Mouse (Mus musculus) bone marrow, adult 2 months (tissue): ENCODE results near the gene Dynll2. TPM values are rescaled to one million over a fixed set of nuclear protein-coding genes. Genes with fewer than 3 reads are reported as not detected.

Source experiments
- H3K27ac ChIP-seq: fragments of 200-500 bp; 2 replicates; pipeline ENCODE4 v1.5.1; 2012; ENCODE audit warnings: low read depth, mild to moderate bottlenecking, control low read depth, inconsistent platforms, low read length; ENCODE audit not compliant: control insufficient read depth, poor library complexity, insufficient read depth
- H3K4me1 ChIP-seq: fragments of 200-500 bp; 2 replicates; pipeline ENCODE4 v1.6.1; 2011; ENCODE audit warnings: low read length; ENCODE audit not compliant: control insufficient read depth, insufficient read depth
- H3K4me3 ChIP-seq: fragments of 200-500 bp; replicated peaks from 2 replicates; pipeline ENCODE3; 2011; ENCODE audit warnings: mild to moderate bottlenecking, low read depth, low read length, control low read depth; ENCODE audit not compliant: control insufficient read depth
- CTCF ChIP-seq: fragments of 200-500 bp; IDR thresholded peaks from 2 replicates; pipeline ENCODE4 v1.5.1; 2011; ENCODE audit warnings: low read length, control low read depth; ENCODE audit not compliant: control insufficient read depth, insufficient read depth
- POLR2A ChIP-seq: fragments of 200-500 bp; IDR thresholded peaks from 2 replicates; pipeline ENCODE4 v1.6.1; 2011; ENCODE audit warnings: low read depth, mild to moderate bottlenecking, control low read depth, low read length, borderline replicate concordance; ENCODE audit not compliant: control insufficient read depth
- WGBS: fragments of 180-500 bp; shearing (Covaris S2); methylation state at CpG from one replicate; pipeline ENCODE4 v1.1.7; 2018; 5-methylcytosine and 5-hydroxymethylcytosine counted together
- polyA plus RNA-seq: library from polyadenylated mRNA; stranded (reverse); fragments of >200 nt; gene quantifications from 2 replicates; pipeline ENCODE4 v1.2.4, GENCODE M21; 2011; ENCODE audit warnings: low replicate concordance; ENCODE audit not compliant: missing spikeins, insufficient read depth, insufficient read length

Gene Dynll2
- polyA plus RNA-seq, 1 experiment, result 63.0 TPM

GRCm38 (mm10) chr11:88023933-88024332 is 36.6 kb upstream of the Dynll2 start:
- no peak for TF ChIP-seq CTCF
- no peak for TF ChIP-seq POLR2A
- no peaks in the 10 kb centered on the region for H3K4me1 ChIP-seq
- WGBS, result 76% methylated on average over 2 of the region's 2 CpGs
- H3K4me3 ChIP-seq, result no peak overlapping the region
- no peak overlapping the region for H3K27ac ChIP-seq

- H3K4me3 ChIP-seq, result no peak overlapping the region
- 84% methylated on average over 6 of the region's 6 CpGs for WGBS
- H3K4me1 ChIP-seq, result peaks cover 1% of the 10 kb centered on the region; the same call in 1 of the 2 replicates
- no peak for TF ChIP-seq POLR2A
- TF ChIP-seq CTCF, result no peak
- no peak overlapping the region for H3K27ac ChIP-seq
These were observed 28.5 kb upstream of the Dynll2 start for GRCm38 (mm10) chr11:88015795-88016194.

GRCm38 (mm10) chr11:88015161-88015560 is 27.8 kb upstream of the Dynll2 start:
- Histone ChIP-seq H3K27ac (no peak overlapping the region), H3K4me1 (peaks cover 1% of the 10 kb centered on the region; the same call in 1 of the 2 replicates), H3K4me3 (no peak overlapping the region)
- WGBS, result 80% methylated on average over 11 of the region's 11 CpGs
- TF ChIP-seq POLR2A (no peak), CTCF (no peak)

GRCm38 (mm10) chr11:88013632-88014031 is 26.3 kb upstream of the Dynll2 start:
- TF ChIP-seq CTCF, result no peak
- no peak overlapping the region for H3K27ac ChIP-seq
- H3K4me3 ChIP-seq, result no peak overlapping the region
- 92% methylated on average over 10 of the region's 10 CpGs for WGBS
- peaks cover 1% of the 10 kb centered on the region; the same call in 1 of the 2 replicates for H3K4me1 ChIP-seq

- H3K4me1 ChIP-seq, result peaks cover 1% of the 10 kb centered on the region; the same call in 1 of the 2 replicates
- TF ChIP-seq CTCF (no peak), POLR2A (no peak)
- H3K27ac ChIP-seq, result no peak overlapping the region
- no peak overlapping the region for H3K4me3 ChIP-seq
- 57% methylated on average over 11 of the region's 11 CpGs for WGBS
These were observed 25.4 kb upstream of the Dynll2 start for GRCm38 (mm10) chr11:88012621-88013244.

GRCm38 (mm10) chr11:88011914-88012419 is 24.6 kb upstream of the Dynll2 start:
- 76% methylated on average over 7 of the region's 7 CpGs for WGBS
- H3K4me1 ChIP-seq, result peaks cover 1% of the 10 kb centered on the region; the same call in 1 of the 2 replicates

DNA sequence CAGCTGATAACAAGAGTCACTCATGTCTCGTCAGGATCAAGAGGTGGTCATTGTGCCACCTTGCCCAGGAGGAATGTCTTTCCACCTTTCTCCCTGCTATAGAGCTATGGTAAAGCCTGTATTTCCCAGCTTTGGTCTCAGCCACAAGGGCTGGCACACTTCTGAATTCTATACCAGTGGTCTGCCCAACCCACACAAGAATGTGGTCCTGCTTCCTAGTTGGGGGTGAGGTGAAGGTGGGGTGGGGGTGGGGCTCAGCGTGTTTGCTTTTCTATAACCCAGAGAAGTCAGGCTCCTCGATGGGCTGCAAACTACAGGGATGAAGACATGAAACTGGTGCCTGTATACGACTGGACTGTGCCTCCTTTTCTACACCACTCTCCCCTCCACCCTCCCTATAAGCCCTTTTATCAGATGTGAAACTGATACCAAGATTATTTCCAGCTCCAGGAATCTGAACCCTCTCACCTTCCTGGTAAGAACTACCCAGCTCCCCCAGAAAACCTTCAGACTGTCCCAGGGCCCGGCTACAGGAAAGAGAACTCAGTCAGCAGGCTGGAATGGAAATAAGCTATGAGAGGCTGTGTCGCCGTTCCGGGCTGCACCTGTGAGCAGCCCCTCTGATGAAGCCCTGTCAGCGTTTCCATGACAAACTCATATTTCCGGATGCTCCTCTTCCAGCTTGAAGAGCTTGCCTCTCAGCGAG is 24.0 kb upstream of the Dynll2 start:
- TF ChIP-seq POLR2A (no peak), CTCF (no peak)
- WGBS, result 62% methylated on average over 11 of the region's 11 CpGs
- H3K27ac ChIP-seq, result no peak overlapping the region
- H3K4me1 ChIP-seq, result peaks cover 1% of the 10 kb centered on the region; the same call in 1 of the 2 replicates
- H3K4me3 ChIP-seq, result no peak overlapping the region

More at GRCm38 (mm10) chr11:88011914-88012419, 24.6 kb upstream of the Dynll2 start:
- H3K27ac ChIP-seq, result no peak overlapping the region
- TF ChIP-seq CTCF, result no peak
- no peak for TF ChIP-seq POLR2A
- H3K4me3 ChIP-seq, result no peak overlapping the region

DNA sequence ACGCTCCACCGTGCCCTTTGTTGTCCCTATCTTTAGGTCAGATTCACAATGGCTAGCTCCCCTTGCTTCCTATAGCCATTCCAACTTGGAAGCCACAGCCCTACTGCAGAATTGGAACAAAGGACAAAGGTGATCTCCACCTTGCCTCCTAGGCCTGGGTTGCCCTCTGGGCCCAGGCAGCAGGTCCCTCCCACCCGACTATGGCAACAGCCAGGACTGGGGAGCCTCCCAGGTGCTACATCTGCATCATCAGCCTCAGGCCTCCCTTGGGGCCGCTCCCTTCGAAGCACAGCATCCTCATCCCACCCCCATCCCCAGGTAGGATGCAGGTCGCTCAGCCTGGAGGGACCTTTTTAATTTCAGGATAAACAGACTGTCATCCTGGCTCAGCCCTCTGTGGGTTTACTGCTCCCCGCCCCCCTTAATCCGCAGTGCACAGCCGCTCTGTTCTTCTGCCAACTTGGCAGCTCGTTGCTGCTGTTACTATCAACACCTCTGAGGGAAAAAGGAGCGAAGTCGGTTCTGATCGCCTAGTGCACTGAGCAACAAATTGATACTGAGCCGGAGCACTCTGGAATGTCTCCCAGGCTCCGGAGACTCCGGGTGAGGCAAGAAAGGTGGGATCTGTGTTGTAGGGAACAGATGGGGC is 22.3 kb upstream of the Dynll2 start:
- WGBS, result 64% methylated on average over 16 of the region's 16 CpGs
- Histone ChIP-seq H3K27ac (no peak overlapping the region), H3K4me1 (peaks cover 1% of the 10 kb centered on the region; the same call in 1 of the 2 replicates), H3K4me3 (no peak overlapping the region)
- TF ChIP-seq CTCF (no peak), POLR2A (no peak)
